Mouse (Mus musculus) thymus, adult 18-20 months (tissue): ENCODE measurements around the gene Phf19.

ENCODE experiments used
- DNase-seq, 2 experiments: peaks; one replicate each; pipeline ENCODE4 v3.0.0; 2022; ENCODE audit warnings: mixed read lengths in 2 of 2

The Phf19 gene

GRCm38 (mm10) chr2:34896821-34897460, 16.9 kb downstream of the Phf19 start:
- DNase-seq = no peak

- DNase-seq = no peak
Observed at GRCm38 (mm10) chr2:34895503-34896113, 18.2 kb downstream of the Phf19 start.

- DNase-seq = no peak
Observed at GRCm38 (mm10) chr2:34893950-34894349, 19.9 kb downstream of the Phf19 start.

- no peak for DNase-seq
Observed at GRCm38 (mm10) chr2:34884186-34884585, 29.6 kb downstream of the Phf19 start.

- DNase-seq = no peak
Observed at GRCm38 (mm10) chr2:34883190-34883589, 30.6 kb downstream of the Phf19 start.

GRCm38 (mm10) chr2:34882757-34883156, 31.1 kb downstream of the Phf19 start:
- DNase-seq = no peak

GRCm38 (mm10) chr2:34880054-34880453, 33.8 kb downstream of the Phf19 start:
- no peak for DNase-seq

GRCm38 (mm10) chr2:34874816-34875345, 38.9 kb downstream of the Phf19 start, which contains the start of gene Psmd5:
Gene Psmd5 (minus strand): TSS chr2:34874968.
- DNase-seq = no peak

GRCm38 (mm10) chr2:34874271-34874670, 39.6 kb downstream of the Phf19 start, which contains the start of gene Cutal:
Gene Cutal (plus strand): TSS chr2:34874396.
- no peak for DNase-seq

GRCm38 (mm10) chr2:34870520-34871474, 43.0 kb downstream of the Phf19 start:
- peak; percentile 90 to 95 for DNase-seq

GRCm38 (mm10) chr2:34869680-34870079, 44.1 kb downstream of the Phf19 start:
- no peak for DNase-seq

GRCm38 (mm10) chr2:34857728-34858127, 56.1 kb downstream of the Phf19 start:
- DNase-seq = no peak

- no peak for DNase-seq
Observed at GRCm38 (mm10) chr2:34855265-34855664, 58.6 kb downstream of the Phf19 start.

- no peak for DNase-seq
Observed at GRCm38 (mm10) chr2:34847702-34848101, 66.1 kb downstream of the Phf19 start.
